Mouse (Mus musculus) neural tube, embryonic 10.5 days (tissue): Measurements from ENCODE around the gene Mmgt2.

ENCODE experiments used
- DNase-seq: peaks from one replicate; pipeline ENCODE4 v3.0.0-alpha.2; 2017; ENCODE audit warnings: low spot score; ENCODE audit errors: extremely low spot score

Mmgt2 gene

DNA sequence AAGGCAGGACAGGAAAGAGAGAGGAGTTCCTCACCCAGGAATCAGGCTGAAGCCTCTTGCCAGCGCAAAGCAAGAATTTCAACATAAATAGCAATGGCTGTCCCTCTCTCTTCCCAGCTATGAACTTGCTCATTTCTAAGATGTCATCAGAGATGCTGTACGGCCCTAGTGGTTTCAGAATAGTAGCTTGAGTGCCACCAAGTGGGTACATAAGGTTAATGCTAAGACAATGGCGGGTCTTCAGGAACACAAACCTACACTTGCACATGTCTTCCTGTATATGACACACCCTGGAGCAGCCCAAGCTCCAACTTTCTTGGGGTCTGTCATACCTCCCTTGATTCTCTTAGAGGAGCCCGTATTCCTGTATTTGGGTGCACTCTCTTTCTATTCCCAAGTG, 51.3 kb downstream of the Mmgt2 start:
- DNase-seq = no peak

DNA sequence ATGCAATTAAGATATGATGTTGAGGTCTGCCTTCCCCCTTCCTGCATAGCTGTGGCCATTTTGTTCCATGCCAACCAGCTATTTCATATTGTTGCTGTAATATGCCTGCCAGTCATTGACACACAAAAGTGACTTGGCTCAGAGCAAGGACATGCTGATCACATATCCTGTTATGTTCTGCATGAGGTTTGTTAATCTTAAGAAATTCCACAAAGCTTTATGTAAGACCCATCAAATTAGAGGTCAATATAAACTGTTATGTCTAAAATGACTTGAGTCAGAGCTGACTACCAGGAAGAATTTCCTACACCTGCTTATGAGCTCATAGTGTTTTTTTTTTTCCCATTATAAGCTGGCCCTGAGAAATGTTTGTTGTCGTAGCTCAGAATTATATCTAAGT, 52.8 kb downstream of the Mmgt2 start:
- no peak for DNase-seq

DNA sequence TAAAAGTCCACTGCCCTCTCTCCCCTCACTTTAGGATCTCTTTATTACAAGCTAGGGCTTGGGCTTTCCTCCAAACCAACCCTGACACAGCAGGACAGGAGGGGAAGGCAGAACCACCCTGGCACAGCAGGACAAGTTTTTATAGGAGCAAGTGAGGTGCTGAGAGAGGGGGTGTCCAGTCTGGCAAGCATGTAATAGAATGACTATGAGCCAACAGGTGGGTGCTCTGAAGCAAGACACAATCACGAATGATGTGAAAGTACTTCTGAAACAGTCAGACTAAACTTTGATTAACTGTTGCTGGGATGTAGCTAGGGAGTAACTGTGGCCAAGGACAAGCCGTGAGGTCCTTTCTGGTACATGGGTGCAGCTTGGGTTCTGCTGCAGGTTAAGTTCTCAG, 57.7 kb downstream of the Mmgt2 start:
- DNase-seq = no peak

DNA sequence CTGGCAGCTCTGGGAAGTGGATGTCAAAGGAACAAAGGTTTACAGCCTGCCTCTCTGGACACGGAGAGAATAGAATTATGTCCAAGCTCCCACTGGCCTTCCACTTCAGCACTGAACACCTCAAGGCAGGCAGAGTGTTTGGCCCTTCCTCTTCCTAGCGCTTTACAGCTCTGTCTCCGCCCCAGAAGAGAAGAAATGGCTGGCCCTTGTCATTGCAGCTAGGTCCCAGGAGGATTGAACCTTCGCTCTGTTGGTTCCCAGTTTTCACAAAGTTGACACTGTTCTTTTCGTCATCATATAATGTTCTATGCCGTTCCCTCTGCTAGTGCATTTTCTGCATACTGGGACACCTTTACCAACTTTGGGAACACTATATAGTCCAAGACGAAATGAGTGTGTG, 59.8 kb downstream of the Mmgt2 start:
- no peak for DNase-seq

- DNase-seq = no peak
These were observed 62.2 kb downstream of the Mmgt2 start for GRCm38 (mm10) chr11:62710657-62711056.
